Mouse (Mus musculus): ENCODE data around the gene Lelp1. TPM values are rescaled to one million over a fixed set of nuclear protein-coding genes. Genes with fewer than 3 reads are reported as not detected.

The Lelp1 gene
- polyA plus RNA-seq (2012; ENCODE audit: insufficient read depth, insufficient read length, low replicate concordance, missing spikeins) = not detected in 2 replicates

DNA sequence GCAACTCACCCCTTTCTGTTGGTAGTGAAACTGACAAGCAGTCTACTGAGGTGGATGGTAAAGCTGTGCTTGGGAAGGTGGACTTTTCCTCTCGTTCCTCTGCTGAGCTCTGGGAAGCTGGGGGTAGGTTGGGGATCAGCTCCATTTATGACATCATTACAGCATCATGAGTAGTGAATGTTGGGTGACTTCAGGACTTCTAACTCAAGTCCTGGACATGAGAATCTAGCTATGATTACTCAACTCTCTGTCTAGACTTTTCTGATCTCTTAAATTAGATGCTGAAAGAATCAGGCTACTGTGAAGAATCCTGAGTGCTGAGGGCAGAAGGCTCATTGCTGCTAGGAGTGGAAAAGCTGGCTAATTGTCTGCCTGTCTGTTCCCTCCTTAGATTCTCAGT, at the start of gene Lelp1:
Gene Lelp1, minus strand, starts transcription at position 101 of the 400 bp plus-strand sequence.
- H3K4me3 ChIP-seq (ENCODE audit: insufficient read depth, low read depth, low read length) = no peak within 1 kb of the TSS
- no peak within 1 kb of the TSS for H3K27ac ChIP-seq (ENCODE audit: insufficient read depth, low read depth, low read length)
- no peak for TF ChIP-seq POLR2A (IDR thresholded peaks at IDR 0.05; ENCODE audit: insufficient read depth, low read depth, low read length)
- no peak for TF ChIP-seq CTCF (IDR thresholded peaks at IDR 0.05; ENCODE audit: insufficient read depth, low read depth, low read length)
- 60% methylated on average over 1 of the region's 1 CpGs for WGBS
- H3K4me1 ChIP-seq (ENCODE audit: control insufficient read depth, insufficient read depth, low read length) = no peaks in the 10 kb centered on the region

DNA sequence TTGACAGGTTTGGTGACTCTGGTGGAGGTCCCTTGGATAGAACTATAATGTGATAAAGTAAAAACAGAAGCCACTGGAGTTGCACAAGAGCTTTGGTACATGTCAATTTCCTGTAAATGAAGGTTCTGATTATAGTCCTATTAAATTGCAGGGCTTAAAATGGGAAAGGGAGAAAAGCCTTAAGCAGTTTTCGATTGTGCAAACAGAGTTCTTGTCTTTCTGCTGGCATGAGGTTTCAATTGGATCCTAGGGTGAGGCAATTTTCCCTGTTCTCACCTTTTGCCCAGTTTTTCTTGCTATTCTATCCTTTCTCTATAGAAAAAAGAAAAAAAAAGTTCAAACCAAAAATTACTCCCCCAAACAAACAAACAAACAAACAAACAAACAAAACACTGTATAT, 34.3 kb upstream of the Lelp1 start:
- H3K4me1 ChIP-seq (ENCODE audit: control insufficient read depth, insufficient read depth, low read length) = no peaks in the 10 kb centered on the region
- 61% methylated on average over 1 of the region's 1 CpGs for WGBS
- no peak for TF ChIP-seq CTCF (IDR thresholded peaks at IDR 0.05; ENCODE audit: insufficient read depth, low read depth, low read length)
- no peak for TF ChIP-seq POLR2A (IDR thresholded peaks at IDR 0.05; ENCODE audit: insufficient read depth, low read depth, low read length)
- no peak overlapping the region for H3K27ac ChIP-seq (ENCODE audit: insufficient read depth, low read depth, low read length)
- no peak overlapping the region for H3K4me3 ChIP-seq (ENCODE audit: insufficient read depth, low read depth, low read length)

DNA sequence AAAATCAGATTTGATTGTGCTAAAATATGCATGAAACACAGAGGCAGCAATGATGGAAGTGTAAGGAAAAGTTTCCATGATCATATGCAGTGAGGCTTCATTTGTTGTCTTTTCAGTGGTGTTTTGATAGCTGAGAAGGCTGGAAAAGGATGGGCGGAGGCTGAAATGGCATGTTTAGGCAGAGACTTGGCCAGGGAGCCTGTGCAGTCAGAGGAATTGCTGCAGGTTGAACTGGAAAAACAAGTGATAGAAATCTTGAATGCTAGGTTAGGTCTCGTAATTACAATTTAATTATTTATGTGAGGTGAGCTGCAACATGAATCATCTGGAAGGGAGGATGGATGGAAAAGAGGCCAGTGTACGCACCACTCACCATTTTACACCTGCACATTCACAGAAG, 27.3 kb upstream of the Lelp1 start:
- WGBS = 87% methylated on average over 3 of the region's 3 CpGs
- H3K4me3 ChIP-seq (ENCODE audit: insufficient read depth, low read depth, low read length) = no peak overlapping the region
- H3K4me1 ChIP-seq (ENCODE audit: control insufficient read depth, insufficient read depth, low read length) = no peaks in the 10 kb centered on the region
- TF ChIP-seq CTCF (IDR thresholded peaks at IDR 0.05; ENCODE audit: insufficient read depth, low read depth, low read length) (no peak), POLR2A (IDR thresholded peaks at IDR 0.05; ENCODE audit: insufficient read depth, low read depth, low read length) (no peak)
- H3K27ac ChIP-seq (ENCODE audit: insufficient read depth, low read depth, low read length) = no peak overlapping the region

- H3K4me1 ChIP-seq (ENCODE audit: control insufficient read depth, insufficient read depth, low read length) = no peaks in the 10 kb centered on the region
- no peak overlapping the region for H3K4me3 ChIP-seq (ENCODE audit: insufficient read depth, low read depth, low read length)
- H3K27ac ChIP-seq (ENCODE audit: insufficient read depth, low read depth, low read length) = no peak overlapping the region
- TF ChIP-seq POLR2A (IDR thresholded peaks at IDR 0.05; ENCODE audit: insufficient read depth, low read depth, low read length) (no peak), CTCF (IDR thresholded peaks at IDR 0.05; ENCODE audit: insufficient read depth, low read depth, low read length) (no peak)
Measured at GRCm38 (mm10) chr3:92153322-92153721, 10.8 kb upstream of the Lelp1 start.

- Histone ChIP-seq H3K4me3 (ENCODE audit: insufficient read depth, low read depth, low read length) (no peak overlapping the region), H3K27ac (ENCODE audit: insufficient read depth, low read depth, low read length) (no peak overlapping the region), H3K4me1 (ENCODE audit: control insufficient read depth, insufficient read depth, low read length) (no peaks in the 10 kb centered on the region)
- TF ChIP-seq POLR2A (IDR thresholded peaks at IDR 0.05; ENCODE audit: insufficient read depth, low read depth, low read length) (no peak), CTCF (IDR thresholded peaks at IDR 0.05; ENCODE audit: insufficient read depth, low read depth, low read length) (no peak)
- WGBS = 23% methylated on average over 8 of the region's 8 CpGs
Measured at GRCm38 (mm10) chr3:92150631-92151277, 8.2 kb upstream of the Lelp1 start.

DNA sequence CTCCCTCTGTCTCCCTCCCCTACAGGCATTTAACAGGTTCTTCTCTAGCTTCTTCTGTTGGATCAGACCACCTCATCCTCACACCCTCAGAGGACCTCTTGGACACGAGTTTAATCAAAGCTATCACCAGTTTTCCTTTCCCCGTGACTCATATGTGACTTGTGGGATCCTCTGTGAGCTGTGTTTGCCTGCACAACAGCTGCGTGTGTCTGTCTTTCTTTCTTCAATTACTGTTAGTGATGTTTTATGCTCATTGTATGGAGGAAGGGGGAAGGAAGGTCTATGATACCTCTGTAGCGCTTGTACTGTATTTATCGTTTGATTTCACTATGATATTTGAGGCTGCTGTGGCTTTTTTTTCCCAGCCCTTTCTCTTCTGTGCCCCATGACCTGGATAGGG, 5.4 kb upstream of the Lelp1 start:
- Histone ChIP-seq H3K4me3 (ENCODE audit: insufficient read depth, low read depth, low read length) (no peak overlapping the region), H3K4me1 (ENCODE audit: control insufficient read depth, insufficient read depth, low read length) (no peaks in the 10 kb centered on the region), H3K27ac (ENCODE audit: insufficient read depth, low read depth, low read length) (no peak overlapping the region)
- 83% methylated on average over 5 of the region's 5 CpGs for WGBS
- TF ChIP-seq POLR2A (IDR thresholded peaks at IDR 0.05; ENCODE audit: insufficient read depth, low read depth, low read length) (no peak), CTCF (IDR thresholded peaks at IDR 0.05; ENCODE audit: insufficient read depth, low read depth, low read length) (no peak)

DNA sequence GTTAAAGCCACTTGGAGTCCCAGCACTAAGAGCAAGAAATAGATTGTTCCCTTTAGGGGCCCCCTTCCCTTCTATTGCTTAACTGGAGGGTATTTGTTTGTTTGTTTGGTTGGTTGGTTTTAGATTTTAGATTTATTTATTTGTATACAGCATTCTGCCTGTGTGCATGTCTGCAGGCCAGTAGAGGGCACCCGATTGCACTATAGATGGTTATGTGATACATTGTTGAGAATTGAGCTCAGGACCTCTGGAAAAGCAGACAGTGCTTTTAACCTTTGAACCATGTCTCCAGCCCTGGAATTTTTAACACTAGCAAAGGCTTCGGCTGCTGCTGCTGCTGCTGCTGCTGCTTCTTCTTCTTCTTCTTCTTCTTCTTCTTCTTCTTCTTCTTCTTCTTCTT, 4.9 kb upstream of the Lelp1 start:
- no peak for TF ChIP-seq CTCF (IDR thresholded peaks at IDR 0.05; ENCODE audit: insufficient read depth, low read depth, low read length)
- no peak for TF ChIP-seq POLR2A (IDR thresholded peaks at IDR 0.05; ENCODE audit: insufficient read depth, low read depth, low read length)
- no peak overlapping the region for H3K4me3 ChIP-seq (ENCODE audit: insufficient read depth, low read depth, low read length)
- WGBS = 62% methylated on average over 2 of the region's 2 CpGs
- H3K27ac ChIP-seq (ENCODE audit: insufficient read depth, low read depth, low read length) = no peak overlapping the region
- no peaks in the 10 kb centered on the region for H3K4me1 ChIP-seq (ENCODE audit: control insufficient read depth, insufficient read depth, low read length)

DNA sequence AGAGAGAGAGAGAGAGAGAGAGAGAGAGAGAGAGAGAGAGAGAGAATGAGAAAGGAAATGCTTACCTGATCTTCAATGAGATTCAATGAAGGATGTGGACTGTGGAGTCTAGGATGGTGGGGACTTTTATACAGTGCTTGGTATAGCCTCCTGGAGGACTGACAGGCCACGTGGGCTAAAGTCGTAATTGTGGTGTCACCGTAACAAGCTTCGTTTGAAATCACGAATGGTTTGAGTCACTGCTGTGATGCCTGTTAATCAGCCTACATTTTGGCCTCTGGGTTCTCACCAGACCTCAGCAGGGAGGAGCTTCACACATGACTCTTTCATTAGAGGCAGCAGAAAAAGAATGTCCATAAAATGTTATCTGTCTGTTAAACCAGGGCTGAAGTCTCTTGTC, 18.7 kb downstream of the Lelp1 start, which contains the start of gene Prr9:
Gene Prr9, minus strand, starts transcription at position 101 of the 400 bp plus-strand sequence.
- no peak within 1 kb of the TSS for H3K27ac ChIP-seq (ENCODE audit: insufficient read depth, low read depth, low read length)
- no peaks in the 10 kb centered on the region for H3K4me1 ChIP-seq (ENCODE audit: control insufficient read depth, insufficient read depth, low read length)
- WGBS = 76% methylated on average over 5 of the region's 5 CpGs
- TF ChIP-seq POLR2A (IDR thresholded peaks at IDR 0.05; ENCODE audit: insufficient read depth, low read depth, low read length) (no peak), CTCF (IDR thresholded peaks at IDR 0.05; ENCODE audit: insufficient read depth, low read depth, low read length) (no peak)
- no peak within 1 kb of the TSS for H3K4me3 ChIP-seq (ENCODE audit: insufficient read depth, low read depth, low read length)

- TF ChIP-seq CTCF (IDR thresholded peaks at IDR 0.05; ENCODE audit: insufficient read depth, low read depth, low read length) = no peak
- no peaks in the 10 kb centered on the region for H3K4me1 ChIP-seq (ENCODE audit: control insufficient read depth, insufficient read depth, low read length)
- 77% methylated on average over 3 of the region's 3 CpGs for WGBS
- H3K27ac ChIP-seq (ENCODE audit: insufficient read depth, low read depth, low read length) = no peak overlapping the region
- no peak overlapping the region for H3K4me3 ChIP-seq (ENCODE audit: insufficient read depth, low read depth, low read length)
Measured at GRCm38 (mm10) chr3:92120902-92121301, 21.6 kb downstream of the Lelp1 start.
